Mouse (Mus musculus) bone marrow macrophage, adult 2 months (primary cell): ENCODE data around the gene Olfr552.
A peak's percentile ranks its signal among the peaks of the same experiment; 100 is the strongest.

Experiments
- CTCF ChIP-seq: IDR thresholded peaks from 2 replicates; pipeline ENCODE4 v1.5.1; 2012; ENCODE audit warnings: low read depth, mild to moderate bottlenecking, low read length, moderate library complexity
- POLR2A ChIP-seq: IDR thresholded peaks from 2 replicates; pipeline ENCODE4 v1.6.1; 2012; ENCODE audit warnings: mild to moderate bottlenecking, low read depth, low read length, borderline replicate concordance

- TF ChIP-seq CTCF (peak; percentile 39; the same call in 1 of the 2 replicates), POLR2A (no peak)
Measured at GRCm38 (mm10) chr7:102636665-102637064, 39.1 kb downstream of the Olfr552 start.
